Mouse (Mus musculus) MEL (cell line): ENCODE measurements around the gene Rph3al.

Experiments
- CHD1 ChIP-seq: IDR thresholded peaks from 2 replicates; pipeline ENCODE4 v1.6.1; 2012; ENCODE audit warnings: low read depth, mild to moderate bottlenecking, inconsistent platforms, low read length, improper control_type of control experiment
- POLR2A ChIP-seq, 2 experiments: IDR thresholded peaks; 2 replicates each; pipeline ENCODE4 v1.6.1; 2011 to 2012; ENCODE audit warnings: low read length in 2 of 2, mild to moderate bottlenecking in 2 of 2, control low read depth in 1 of 2, improper control_type of control experiment in 1 of 2, low read depth in 1 of 2, moderate library complexity in 1 of 2; ENCODE audit not compliant: control insufficient read depth in 1 of 2, insufficient read depth in 1 of 2, poor library complexity in 1 of 2
- TAL1 ChIP-seq: IDR thresholded peaks from 2 replicates; pipeline ENCODE4 v1.6.1; 2012; ENCODE audit warnings: mild to moderate bottlenecking, inconsistent platforms, low read length, moderate library complexity, mixed read lengths

DNA sequence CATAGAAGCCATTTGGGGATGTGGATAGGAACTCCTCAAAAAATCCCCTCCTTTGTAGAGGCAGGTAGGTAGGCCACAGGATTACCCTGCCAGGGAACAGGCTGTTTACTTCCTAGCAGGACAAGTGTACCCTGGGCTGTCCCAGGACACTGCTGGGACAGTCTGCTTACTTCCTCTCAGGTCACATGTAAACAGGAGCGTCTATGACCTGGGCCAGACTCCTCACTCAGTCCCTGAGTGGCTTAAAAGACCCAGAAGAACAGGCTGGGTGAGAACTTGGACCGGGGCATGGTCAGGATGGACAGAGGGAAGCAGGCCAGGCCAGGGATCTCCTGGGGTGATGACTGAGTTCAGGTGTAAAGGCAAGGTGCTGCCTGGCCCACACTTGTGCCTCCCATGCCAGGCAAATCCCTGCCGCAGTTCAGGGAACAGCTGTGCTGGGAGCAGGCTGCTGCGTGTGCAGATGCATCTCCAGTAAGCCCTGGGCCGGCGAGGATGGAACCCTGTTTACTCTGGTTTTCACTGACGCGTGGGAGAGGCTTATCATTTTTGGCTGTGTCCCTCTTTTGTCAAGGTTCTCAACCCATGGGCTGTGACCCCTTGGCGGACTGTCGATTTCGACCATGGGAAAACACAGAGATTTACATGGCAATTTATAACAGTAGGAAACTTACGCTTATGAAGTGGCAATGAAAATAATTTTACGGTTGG is 141.5 kb downstream of the Rph3al start:
- TF ChIP-seq POLR2A (IDR thresholded peaks at IDR 0.05; ENCODE audit: control insufficient read depth in 1 of 2, insufficient read depth in 1 of 2, low read depth in 1 of 2, low read length in 2 of 2, poor library complexity in 1 of 2) (no peak), TAL1 (no peak), CHD1 (no peak)
